Mouse (Mus musculus) heart, embryonic 11.5 days (tissue): ENCODE data around the gene Gnb1l. TPM values are rescaled to one million over a fixed set of nuclear protein-coding genes. Genes with fewer than 3 reads are reported as not detected.

Source experiments
- ATAC-seq: fragments of 200-750 bp; cut with Nextera tagmentation; replicated peaks from 2 replicates; pipeline ENCODE4 v1.8.0; 2017; ENCODE audit warnings: moderate library complexity; ENCODE audit not compliant: insufficient number of reproducible peaks, low FRiP score, low TSS enrichment
- H3K27ac ChIP-seq: fragments of 300-500 bp; sonication (generic); 2 replicates; pipeline ENCODE4 v1.5.1; 2014; ENCODE audit warnings: mild to moderate bottlenecking, low read depth, low read length
- H3K27me3 ChIP-seq: fragments of 300-500 bp; sonication (generic); 2 replicates; pipeline ENCODE4 v1.6.1; 2014; ENCODE audit warnings: mild to moderate bottlenecking, low read length, mixed read lengths; ENCODE audit not compliant: control insufficient read depth, insufficient read depth
- H3K36me3 ChIP-seq: fragments of 300-500 bp; sonication (generic); 2 replicates; pipeline ENCODE4 v1.6.1; 2014; ENCODE audit warnings: mild to moderate bottlenecking, low read length, moderate library complexity, mixed read lengths; ENCODE audit not compliant: control insufficient read depth, insufficient read depth
- H3K4me1 ChIP-seq: fragments of 300-500 bp; sonication (generic); 2 replicates; pipeline ENCODE4 v1.6.1; 2014; ENCODE audit warnings: low read length; ENCODE audit not compliant: control insufficient read depth, insufficient read depth
- H3K4me2 ChIP-seq: fragments of 300-500 bp; sonication (generic); 2 replicates; pipeline ENCODE4 v1.6.1; 2014; ENCODE audit warnings: mild to moderate bottlenecking, moderate library complexity
- H3K4me3 ChIP-seq: fragments of 300-500 bp; sonication (generic); 2 replicates; pipeline ENCODE4 v1.5.1; 2014; ENCODE audit warnings: low read depth, low read length
- H3K9ac ChIP-seq: fragments of 300-500 bp; sonication (generic); 2 replicates; pipeline ENCODE4 v1.6.1; 2014; ENCODE audit warnings: mild to moderate bottlenecking, low read depth, low read length, moderate library complexity
- H3K9me3 ChIP-seq: fragments of 300-500 bp; sonication (generic); replicated peaks from 2 replicates; pipeline ENCODE4 v1.6.1; 2016; ENCODE audit warnings: low read length; ENCODE audit not compliant: control insufficient read depth
- WGBS: fragments of 180-500 bp; shearing (Covaris S2); extraction: QIAGEN DNeasy Blood & Tissue Kit; methylation state at CpG from one replicate; pipeline ENCODE4 v1.1.7; 2014; ENCODE audit not compliant: insufficient replicate concordance; 5-methylcytosine and 5-hydroxymethylcytosine counted together
- polyA plus RNA-seq: library from polyadenylated mRNA; unstranded; fragments of >200 nt; fragmentation: Nextera tagmentation; extraction: Ambion mirVana; gene quantifications from 2 replicates; pipeline ENCODE4 v1.2.1, GENCODE M21; 2014

Gene Gnb1l
- polyA plus RNA-seq, 1 experiment from 2014 or later, result 6.5 TPM

GRCm38 (mm10) chr16:18564472-18564871, 66.0 kb downstream of the Gnb1l start:
- Histone ChIP-seq H3K4me1 (no peaks in the 10 kb centered on the region), H3K9me3 (no peaks in the 10 kb centered on the region), H3K27me3 (no peaks in the 10 kb centered on the region), H3K4me2 (no peak overlapping the region), H3K36me3 (no peaks in the 10 kb centered on the region), H3K4me3 (no peak overlapping the region), H3K27ac (no peak overlapping the region), H3K9ac (no peak overlapping the region)
- WGBS, result 70% methylated on average over 2 of the region's 2 CpGs
- ATAC-seq, result no peak

- no peak for ATAC-seq
- Histone ChIP-seq H3K4me2 (no peak overlapping the region), H3K27ac (no peak overlapping the region), H3K36me3 (no peaks in the 10 kb centered on the region), H3K4me3 (no peak overlapping the region), H3K9ac (no peak overlapping the region), H3K27me3 (no peaks in the 10 kb centered on the region), H3K9me3 (no peaks in the 10 kb centered on the region), H3K4me1 (no peaks in the 10 kb centered on the region)
- 67% methylated on average over 7 of the region's 7 CpGs for WGBS
These were observed 70.1 kb downstream of the Gnb1l start for GRCm38 (mm10) chr16:18568599-18568998.

- H3K36me3 ChIP-seq, result no peaks in the 10 kb centered on the region
- H3K4me3 ChIP-seq, result no peak overlapping the region
- ATAC-seq, result no peak
- no peaks in the 10 kb centered on the region for H3K9me3 ChIP-seq
- H3K4me2 ChIP-seq, result no peak overlapping the region
- peaks cover 3% of the 10 kb centered on the region for H3K27me3 ChIP-seq
- no peak overlapping the region for H3K27ac ChIP-seq
- WGBS, result 67% methylated on average over 8 of the region's 8 CpGs
- no peaks in the 10 kb centered on the region for H3K4me1 ChIP-seq
- H3K9ac ChIP-seq, result no peak overlapping the region
These were observed 75.7 kb downstream of the Gnb1l start for GRCm38 (mm10) chr16:18574196-18574595.

GRCm38 (mm10) chr16:18577071-18577470, 78.6 kb downstream of the Gnb1l start:
- ATAC-seq, result no peak
- H3K27me3 ChIP-seq, result peaks cover 32% of the 10 kb centered on the region
- no peaks in the 10 kb centered on the region for H3K36me3 ChIP-seq
- no peak overlapping the region for H3K4me2 ChIP-seq
- 32% methylated on average over 3 of the region's 3 CpGs for WGBS
- no peaks in the 10 kb centered on the region for H3K9me3 ChIP-seq
- H3K27ac ChIP-seq, result no peak overlapping the region
- no peak overlapping the region for H3K9ac ChIP-seq
- H3K4me3 ChIP-seq, result no peak overlapping the region
- H3K4me1 ChIP-seq, result peaks cover 7% of the 10 kb centered on the region

- H3K9ac ChIP-seq, result no peak overlapping the region
- H3K4me3 ChIP-seq, result no peak overlapping the region
- H3K4me1 ChIP-seq, result peaks cover 12% of the 10 kb centered on the region
- H3K9me3 ChIP-seq, result no peaks in the 10 kb centered on the region
- no peaks in the 10 kb centered on the region for H3K36me3 ChIP-seq
- H3K4me2 ChIP-seq, result no peak overlapping the region
- 18% methylated on average over 5 of the region's 5 CpGs for WGBS
- H3K27me3 ChIP-seq, result peaks cover 38% of the 10 kb centered on the region
- H3K27ac ChIP-seq, result no peak overlapping the region
- no peak for ATAC-seq
These were observed 79.2 kb downstream of the Gnb1l start for GRCm38 (mm10) chr16:18577599-18578160.

- ATAC-seq, result no peak
These were observed 81.9 kb downstream of the Gnb1l start for GRCm38 (mm10) chr16:18580389-18580788.

GRCm38 (mm10) chr16:18581050-18581622, 82.6 kb downstream of the Gnb1l start:
- no peaks in the 10 kb centered on the region for H3K36me3 ChIP-seq
- H3K4me3 ChIP-seq, result peak overlapping the region; percentile 43
- H3K9me3 ChIP-seq, result no peaks in the 10 kb centered on the region
- H3K4me1 ChIP-seq, result peaks cover 18% of the 10 kb centered on the region
- no peak overlapping the region for H3K9ac ChIP-seq
- WGBS, result 13% methylated on average over 21 of the region's 21 CpGs
- H3K4me2 ChIP-seq, result peak overlapping the region; percentile 62
- no peak overlapping the region for H3K27ac ChIP-seq
- ATAC-seq, result no peak
- peaks cover 73% of the 10 kb centered on the region for H3K27me3 ChIP-seq

More at GRCm38 (mm10) chr16:18580389-18580788, 81.9 kb downstream of the Gnb1l start:
- H3K27me3 ChIP-seq, result peaks cover 65% of the 10 kb centered on the region
- no peak overlapping the region for H3K9ac ChIP-seq
- no peaks in the 10 kb centered on the region for H3K36me3 ChIP-seq
- peaks cover 12% of the 10 kb centered on the region for H3K4me1 ChIP-seq
- no peaks in the 10 kb centered on the region for H3K9me3 ChIP-seq
- H3K4me2 ChIP-seq, result no peak overlapping the region
- 16% methylated on average over 2 of the region's 2 CpGs for WGBS
- H3K27ac ChIP-seq, result no peak overlapping the region
- H3K4me3 ChIP-seq, result no peak overlapping the region

- 3% methylated on average over 66 of the region's 66 CpGs for WGBS
- no peak for ATAC-seq
- peak overlapping the region; percentile 62 for H3K4me2 ChIP-seq
- H3K9me3 ChIP-seq, result no peaks in the 10 kb centered on the region
- H3K4me1 ChIP-seq, result peaks cover 23% of the 10 kb centered on the region
- H3K36me3 ChIP-seq, result no peaks in the 10 kb centered on the region
- H3K27me3 ChIP-seq, result peaks cover 78% of the 10 kb centered on the region
- peak overlapping the region; percentile 36; the same call in 1 of the 2 replicates for H3K9ac ChIP-seq
- H3K27ac ChIP-seq, result no peak overlapping the region
- peak overlapping the region; percentile 43 for H3K4me3 ChIP-seq
These were observed 83.2 kb downstream of the Gnb1l start for GRCm38 (mm10) chr16:18581623-18582205.
